Mouse (Mus musculus) liver, adult 2 months (tissue): ENCODE measurements at regions not wholly inside any gene's neighbourhood (a gene's known extent, or its start where the extent isn't known, plus 50 kb on each side); places are given as distances from the start of the nearest gene placed in this dataset.

Experiments
- CTCF ChIP-seq: fragments of 200-500 bp; IDR thresholded peaks from 2 replicates; pipeline ENCODE4 v1.5.1; 2011; ENCODE audit warnings: low read depth, low read length, control low read depth
- POLR2A ChIP-seq: fragments of 200-500 bp; IDR thresholded peaks from 2 replicates; pipeline ENCODE4 v1.6.1; 2011; ENCODE audit warnings: low read length, control low read depth; ENCODE audit not compliant: insufficient read depth; ENCODE audit errors: extremely low read depth

GRCm38 (mm10) chr12:9518782-9519181, 51.1 kb upstream of the Osr1 start:
- no peak for TF ChIP-seq CTCF
- TF ChIP-seq POLR2A: no peak
